Mouse (Mus musculus) c-Kit-positive CD71-positive TER-119-negative erythroid progenitor cells, embryonic 14.5 days (primary cell): ENCODE measurements around the gene Scoc.
"Not testable (repeated sequence)": the region's sequence is repeated elsewhere in the genome, so short reads cannot be mapped to it uniquely, and the experiment has no call there.

Experiments
- DNase-seq: peaks from one replicate; pipeline ENCODE4 v3.0.0-alpha.2; 2013; ENCODE audit warnings: low read depth

The Scoc gene

DNA sequence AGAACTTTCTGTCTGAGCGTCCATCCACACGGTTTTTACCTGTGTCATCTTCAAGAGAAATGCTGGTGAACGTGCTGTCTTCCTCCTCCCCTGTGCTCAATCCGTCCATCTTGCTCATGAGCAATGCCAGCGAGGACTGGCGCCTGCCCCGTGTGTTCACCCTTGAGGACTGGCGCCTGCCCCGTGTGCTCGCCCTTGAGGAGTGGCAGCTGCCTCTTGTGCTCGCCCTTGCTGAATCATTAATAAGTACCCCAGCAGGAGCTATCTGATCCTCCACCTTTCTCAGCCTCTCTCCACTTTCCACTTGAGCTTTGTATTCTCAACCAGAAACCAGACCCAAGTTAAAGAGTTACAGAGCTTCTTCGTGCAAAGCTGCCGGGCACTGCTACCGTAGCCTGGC is at the start of gene Scoc:
TSS of gene Scoc (minus strand) at position 170 of the 400 bp plus-strand sequence.
- DNase-seq: no peak

DNA sequence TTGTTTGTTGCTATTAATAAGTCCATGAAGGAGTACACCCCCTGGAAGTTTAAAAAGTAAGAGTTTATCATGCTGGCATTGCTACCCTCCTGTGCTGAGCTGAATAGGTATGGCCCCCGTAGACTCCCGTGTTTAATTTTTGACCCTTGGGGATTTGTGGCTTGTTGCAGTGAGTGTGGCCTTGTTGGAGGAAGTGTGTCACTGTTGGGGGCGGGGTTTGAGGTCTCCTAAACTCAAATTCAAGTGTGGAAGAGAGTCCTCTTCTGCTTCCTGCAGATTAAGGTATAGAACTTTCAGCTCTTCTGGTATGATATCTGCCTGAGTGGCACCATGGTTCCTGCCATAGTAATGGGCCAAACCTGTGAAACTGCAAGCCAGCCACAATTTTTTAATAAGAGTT is 1.4 kb upstream of the Scoc start:
- no peak for DNase-seq

DNA sequence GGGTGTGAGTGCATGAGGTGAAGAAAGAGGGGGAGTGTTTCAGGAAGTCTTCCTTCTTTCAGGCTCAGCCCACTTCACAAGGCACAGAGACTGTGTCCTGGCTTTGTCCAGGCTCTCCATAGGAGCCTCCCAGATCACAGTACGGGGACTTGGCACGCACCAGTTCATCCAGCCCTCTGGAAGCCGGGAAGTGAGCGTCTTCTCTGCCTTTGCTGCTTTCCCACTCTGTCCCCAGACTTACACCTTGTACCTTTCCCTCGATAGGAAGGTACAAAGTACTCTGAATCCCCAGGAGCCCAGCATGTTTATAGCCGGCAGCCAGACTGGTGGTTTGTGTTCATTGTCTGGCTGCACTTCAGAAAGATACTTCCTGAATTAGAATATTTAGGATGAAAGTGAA is 1.1 kb downstream of the Scoc start:
- no peak for DNase-seq

DNA sequence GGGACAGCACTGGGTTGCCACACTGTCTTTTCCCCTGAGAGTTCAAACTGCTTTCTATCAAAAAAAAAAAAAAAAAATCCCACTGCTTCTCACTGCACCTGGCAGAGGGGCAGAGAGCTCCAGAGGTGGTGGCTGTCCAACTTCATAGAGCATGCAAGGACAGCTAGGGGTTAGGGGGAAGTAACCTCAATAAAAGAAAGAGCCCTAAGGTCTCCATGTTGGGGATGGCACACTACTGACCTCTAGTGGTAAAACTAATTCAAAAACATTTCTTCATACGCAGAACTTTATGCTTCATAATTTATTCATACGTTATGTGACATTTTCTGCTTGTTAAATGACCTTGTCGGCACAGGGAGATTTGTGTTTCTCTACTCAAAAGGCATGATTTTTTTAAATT is 7.1 kb downstream of the Scoc start:
- DNase-seq: no peak

DNA sequence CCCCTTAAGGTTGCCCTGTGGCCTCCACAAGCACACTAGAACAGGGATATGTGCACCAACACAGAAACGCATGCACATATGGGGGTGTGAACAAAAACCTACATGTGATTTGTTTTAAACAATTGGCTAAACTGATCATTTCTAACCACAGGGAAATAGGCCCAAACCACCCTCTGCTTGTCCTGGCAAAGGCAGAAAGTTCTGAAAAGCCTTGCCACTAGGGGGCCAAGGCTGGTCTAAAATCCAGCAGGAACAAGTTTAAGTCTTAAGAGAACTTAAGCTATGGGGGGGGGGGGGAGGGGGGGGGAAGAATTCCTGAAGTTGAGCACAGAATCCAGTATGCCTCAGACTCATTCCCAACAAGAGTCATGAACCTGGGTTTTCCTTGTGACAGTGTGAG is 8.2 kb downstream of the Scoc start:
- DNase-seq: no peak

DNA sequence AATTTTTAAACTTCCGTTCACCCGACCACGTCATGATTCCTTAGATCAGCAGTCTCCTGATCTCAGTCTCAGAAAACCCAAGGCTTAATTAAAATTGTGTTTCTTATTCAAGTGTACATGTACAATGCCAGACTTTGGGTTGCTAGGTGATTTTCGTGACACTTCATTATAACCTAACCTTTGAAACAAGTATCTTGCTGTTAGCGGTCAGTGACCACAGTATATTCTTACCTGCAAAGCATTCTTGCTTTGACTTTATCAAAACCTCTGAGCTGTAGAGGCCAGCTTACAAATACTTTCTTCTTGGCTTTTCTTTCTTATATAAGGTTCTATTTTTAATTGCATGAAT is 15.2 kb downstream of the Scoc start:
- no peak for DNase-seq

DNA sequence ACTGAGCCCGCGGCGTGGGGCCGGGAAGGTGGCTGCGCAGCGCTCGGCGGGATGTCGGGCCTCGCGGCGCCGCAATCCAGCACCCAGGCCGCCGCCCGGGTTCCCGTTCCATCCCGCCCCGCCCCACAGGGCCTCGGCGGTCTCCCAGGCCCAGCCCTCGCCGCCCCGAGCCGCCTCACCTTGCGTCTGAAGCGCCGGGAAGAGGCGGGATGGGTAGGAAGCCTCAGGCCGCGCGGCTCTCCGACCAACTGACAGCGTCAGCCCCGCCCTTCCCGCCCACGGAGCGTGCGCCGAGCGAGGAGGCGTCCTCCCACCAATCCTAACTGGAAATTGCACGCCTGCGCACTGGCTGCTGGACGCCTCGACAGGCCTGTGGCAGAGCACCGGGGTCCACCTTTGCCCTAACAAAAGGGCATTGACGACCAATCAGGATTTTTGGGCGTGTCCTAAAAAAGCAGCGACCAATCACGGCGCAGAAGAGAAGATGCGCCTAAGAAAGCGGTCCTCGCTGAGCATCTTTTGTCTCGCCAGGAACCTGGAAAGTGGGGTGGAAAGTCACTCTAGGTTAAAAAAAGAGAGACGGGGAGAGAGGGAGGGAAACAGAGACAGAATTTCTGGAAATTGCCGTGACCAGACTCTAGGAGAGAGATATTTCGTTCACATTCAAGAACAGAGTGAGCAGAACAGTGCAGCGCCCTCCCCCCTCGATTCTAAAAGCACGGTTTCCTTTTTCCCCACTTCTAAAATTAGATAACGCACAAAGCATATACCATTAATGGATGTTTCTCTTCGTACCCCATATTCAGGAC is 15.7 kb downstream of the Scoc start:
- DNase-seq: peak; percentile 97

DNA sequence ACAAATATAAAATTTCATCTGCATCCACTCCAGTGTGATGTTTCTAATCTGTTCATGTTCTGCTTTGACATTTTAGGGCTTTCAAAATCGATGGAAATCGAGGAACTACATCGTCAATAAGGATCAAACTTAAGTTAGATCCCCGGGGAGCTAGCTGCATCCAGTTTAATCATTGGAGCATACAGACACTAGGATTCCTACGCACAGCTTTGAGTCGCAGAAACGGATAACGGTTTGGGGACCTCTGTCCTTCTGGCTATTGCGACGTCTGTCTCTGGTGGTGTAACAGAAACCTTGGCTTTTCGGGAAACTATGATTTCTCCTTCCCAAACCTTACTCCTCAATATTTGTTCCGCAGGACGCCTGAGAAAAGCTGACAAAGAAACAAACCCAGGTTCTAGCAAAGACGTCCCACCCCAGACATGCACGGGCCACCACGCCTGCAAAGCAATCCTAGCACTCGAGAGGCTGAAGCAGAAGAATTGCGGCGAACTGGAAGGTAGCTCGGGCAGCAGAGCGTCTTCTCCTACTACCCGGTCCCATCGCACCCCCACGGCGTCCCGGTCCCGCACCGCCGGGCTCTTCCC is 16.4 kb downstream of the Scoc start:
- no peak for DNase-seq

DNA sequence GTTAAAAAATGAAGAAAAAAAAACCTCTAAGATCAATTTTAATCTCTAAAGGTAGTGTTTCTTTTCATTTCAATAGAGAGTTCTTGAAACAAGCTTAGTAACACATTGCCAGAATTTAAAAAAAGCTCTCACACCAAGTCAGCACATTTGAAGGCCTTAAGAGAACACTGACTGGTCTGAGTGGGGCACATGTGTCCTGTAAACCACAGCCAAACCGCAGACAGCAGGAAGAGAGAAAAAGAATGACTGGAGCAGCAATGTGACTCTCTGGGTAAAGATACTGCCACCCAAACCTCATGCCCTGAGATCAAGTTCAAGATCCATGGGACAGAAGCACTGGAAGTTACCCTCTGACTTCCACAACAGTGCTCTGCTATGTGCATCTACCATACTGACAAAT is 21.1 kb downstream of the Scoc start:
- DNase-seq: no peak

DNA sequence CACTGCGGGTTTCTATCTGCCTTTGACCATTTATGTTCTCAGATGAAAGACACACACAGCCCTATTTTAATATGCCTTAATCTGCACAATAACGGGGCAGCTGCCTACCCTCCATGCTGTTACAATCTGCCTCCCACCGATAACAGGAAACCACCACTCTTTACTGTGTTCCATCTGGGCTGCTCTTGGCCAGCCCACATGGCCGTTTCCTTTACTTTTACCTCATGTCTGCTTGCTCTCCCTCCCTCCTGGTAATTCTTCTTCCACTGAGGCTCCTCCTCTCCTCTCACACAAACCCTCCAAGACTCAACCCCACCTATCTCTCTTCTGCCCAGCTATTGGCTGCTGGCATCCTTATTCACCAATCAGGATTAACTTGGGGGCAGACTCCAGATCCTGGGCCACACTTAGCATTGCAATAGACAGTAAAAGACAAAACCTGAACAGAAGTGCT is 29.1 kb downstream of the Scoc start:
- DNase-seq: peak; percentile 78

DNA sequence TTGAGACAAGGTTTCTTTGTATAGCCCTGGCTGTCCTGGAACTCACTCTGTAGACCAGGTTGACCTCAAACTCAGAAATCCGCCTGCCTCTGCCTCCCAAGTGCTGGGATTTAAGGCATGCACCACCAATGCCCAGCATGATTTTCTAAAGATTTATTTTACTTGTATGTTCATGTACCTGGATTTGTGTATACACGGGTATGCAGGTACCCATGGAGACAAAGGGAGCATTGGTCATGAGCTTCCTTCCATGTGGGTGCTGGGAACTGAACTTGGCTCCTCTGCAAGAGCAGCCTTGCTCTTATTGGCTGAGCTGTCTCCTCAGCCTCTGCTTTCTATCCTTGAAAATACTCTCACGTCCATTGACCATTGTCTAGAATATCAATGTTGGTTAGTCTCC is 29.6 kb downstream of the Scoc start:
- not testable (repeated sequence) for DNase-seq

DNA sequence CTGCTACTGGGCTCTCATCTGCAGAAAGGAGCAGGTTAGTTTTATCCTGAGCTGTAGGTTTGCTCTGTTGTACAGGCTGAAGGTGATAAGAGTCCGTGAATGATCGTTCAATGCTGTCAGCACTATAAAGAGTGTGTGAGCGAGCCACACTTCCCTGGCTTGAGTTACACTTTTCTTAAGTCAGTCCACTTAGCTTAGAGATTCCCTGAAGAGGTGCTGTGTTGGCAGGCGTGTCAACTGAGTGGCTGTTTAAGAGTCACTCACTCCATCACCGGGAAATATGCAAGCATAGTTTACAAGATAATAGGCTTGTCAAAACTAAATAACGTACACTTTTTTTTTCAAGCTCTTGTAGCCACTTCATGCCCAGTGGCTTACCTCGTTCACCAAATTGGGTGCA is 31.2 kb downstream of the Scoc start:
- no peak for DNase-seq

DNA sequence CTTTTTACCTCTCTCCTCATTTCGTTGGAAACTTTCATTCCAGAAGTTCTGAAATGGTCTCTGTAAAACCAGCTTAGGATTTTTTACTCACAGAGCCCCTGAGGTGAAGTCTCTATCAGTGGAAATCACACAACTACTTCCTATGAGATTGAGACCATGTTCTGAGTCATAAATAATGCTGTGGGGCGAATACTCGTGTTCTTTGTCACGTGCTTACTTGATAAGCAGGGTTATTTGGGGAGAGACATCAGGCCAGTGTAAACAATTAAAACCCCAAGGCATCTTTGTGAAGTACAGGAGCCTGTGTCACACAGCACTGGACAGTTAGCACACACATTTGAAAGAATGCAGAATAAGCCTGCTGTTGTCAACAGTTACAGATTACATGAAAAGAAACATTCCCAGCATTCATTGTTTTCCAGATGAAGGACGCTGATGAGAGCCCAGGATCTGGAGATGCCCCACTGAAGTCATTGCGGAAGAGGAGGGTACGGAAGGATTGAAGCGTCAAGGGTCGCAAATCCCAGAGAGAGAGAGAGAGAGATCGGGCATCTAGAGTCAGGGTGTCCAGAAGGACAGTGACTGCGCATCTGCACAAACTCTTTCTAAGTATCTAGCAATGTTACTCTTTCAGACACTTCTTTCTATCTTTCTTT is 32.0 kb downstream of the Scoc start:
- DNase-seq: no peak

DNA sequence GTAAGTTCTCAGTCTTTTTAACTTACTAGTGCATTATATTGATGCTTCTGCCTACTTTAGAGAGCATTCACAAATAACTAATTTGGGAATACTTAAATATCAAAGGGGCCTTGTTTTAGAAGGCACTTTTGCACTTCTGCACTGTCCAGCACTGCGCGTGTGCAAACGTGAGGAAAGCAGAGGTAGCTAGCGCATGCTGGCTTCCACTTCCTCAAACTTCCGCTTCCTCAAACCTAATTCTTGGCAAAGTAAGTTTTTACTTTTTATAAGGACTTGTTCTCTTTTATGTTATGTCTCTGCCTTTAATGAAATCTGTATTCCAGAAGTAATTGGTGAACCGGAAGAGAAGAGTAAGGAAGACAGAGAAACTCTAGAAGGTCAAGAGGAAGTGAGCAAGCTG is 33.0 kb downstream of the Scoc start:
- DNase-seq: no peak

DNA sequence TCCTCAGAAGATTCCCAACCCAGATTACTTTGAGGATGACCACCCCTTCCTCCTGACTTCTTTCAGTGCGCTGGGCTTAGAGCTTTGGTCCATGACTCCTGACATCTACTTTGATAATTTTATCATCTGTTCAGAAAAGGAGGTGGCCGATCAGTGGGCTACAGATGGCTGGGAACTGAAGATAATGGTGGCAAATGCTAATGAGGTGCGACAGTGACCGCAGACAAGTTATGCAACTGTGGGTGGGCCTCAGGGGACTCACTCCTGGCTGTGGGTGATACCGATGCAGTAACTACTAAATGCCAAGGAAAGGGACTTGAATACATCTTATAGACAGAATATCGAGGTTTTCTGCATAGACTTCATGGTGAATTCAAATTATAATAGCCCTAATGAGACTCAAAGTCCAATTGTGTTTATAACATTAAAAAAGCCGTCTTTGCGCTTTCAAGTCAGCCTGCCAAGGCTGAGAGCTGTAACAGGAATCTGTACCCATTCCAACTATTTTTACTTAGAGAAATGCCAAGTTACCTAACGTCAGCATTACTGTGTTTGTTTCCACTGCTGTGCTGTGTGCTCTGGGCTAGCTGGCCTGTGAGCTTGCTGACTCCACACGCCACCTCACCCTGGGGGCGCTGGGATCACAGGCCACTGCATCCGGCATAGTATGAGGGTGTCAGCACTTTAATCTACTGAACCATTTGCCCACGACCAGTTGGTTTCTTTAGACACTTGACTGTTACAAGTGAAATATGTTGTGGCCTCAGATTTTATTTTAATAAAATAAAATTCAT is 35.0 kb downstream of the Scoc start:
- peak; percentile 70 for DNase-seq

DNA sequence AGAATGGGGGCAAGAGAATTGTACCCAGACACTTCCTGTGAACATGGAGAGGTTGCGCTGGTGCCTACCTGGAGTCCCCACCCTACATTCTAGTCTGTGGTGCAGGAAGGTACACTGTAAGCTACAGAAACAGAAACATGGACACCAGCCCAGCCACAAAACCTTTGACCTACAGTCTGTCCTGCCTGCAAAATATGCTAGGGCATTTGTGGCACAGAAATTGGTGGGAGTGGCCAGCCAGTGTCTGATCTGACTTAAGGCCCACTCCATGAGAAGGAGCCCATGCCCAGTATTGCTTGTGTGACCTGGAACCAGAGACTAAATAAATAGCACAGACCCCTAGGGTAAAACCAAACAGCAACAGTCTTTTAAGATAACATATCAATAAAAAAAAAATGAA is 36.8 kb downstream of the Scoc start:
- no peak for DNase-seq

DNA sequence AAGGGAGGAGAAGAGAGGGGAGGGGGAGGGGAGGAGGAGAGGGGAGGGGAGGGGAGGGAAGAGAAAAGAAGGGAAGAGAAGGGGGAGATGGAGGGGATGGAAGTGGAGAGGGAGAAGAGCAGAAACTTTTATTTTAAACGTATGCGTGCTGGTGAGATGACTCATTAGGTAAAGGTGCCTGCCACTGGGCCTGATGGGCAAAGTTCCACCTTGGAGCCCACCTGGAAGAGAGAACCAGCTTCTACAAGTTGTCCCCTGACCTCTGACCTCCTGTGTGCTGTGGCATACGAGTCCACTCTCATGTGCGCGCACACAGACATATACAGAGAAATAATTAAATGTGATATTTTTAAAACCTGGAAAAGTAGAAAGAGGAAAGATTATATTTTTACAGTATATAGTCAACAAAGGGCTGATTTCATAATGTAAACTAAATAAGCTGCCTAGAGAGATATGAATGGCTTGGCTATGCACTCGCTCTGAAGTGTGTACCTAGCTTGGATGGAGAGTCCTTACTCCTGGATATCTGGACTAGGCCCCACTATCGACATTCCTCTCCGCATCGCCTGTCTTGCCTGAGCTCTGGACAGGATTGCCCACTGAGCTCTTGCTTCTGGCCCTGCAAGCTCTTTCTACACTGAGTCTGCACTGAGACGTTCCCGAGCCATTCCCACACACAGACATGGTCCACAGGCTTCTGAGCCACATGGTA is 39.2 kb downstream of the Scoc start:
- no peak for DNase-seq

DNA sequence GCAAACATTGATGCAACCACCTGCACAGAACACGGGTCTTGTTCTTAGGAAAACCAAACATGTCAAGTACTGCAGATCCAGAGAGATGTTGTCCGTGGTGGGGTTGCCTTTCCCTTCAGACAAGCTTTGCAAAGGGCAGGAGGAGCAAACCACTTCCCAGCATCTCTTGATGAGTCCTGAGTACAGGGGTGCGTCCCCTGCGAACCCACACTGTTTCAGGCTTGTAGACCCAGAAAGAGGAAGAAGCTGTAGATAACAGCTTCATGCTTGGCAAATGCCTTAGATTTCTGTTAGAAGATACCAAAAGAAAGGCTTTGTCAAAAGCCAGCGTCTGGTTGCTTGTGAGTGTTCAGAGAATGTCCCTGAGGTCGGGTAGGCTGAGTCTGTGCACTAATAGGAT is 40.2 kb downstream of the Scoc start:
- DNase-seq: no peak

DNA sequence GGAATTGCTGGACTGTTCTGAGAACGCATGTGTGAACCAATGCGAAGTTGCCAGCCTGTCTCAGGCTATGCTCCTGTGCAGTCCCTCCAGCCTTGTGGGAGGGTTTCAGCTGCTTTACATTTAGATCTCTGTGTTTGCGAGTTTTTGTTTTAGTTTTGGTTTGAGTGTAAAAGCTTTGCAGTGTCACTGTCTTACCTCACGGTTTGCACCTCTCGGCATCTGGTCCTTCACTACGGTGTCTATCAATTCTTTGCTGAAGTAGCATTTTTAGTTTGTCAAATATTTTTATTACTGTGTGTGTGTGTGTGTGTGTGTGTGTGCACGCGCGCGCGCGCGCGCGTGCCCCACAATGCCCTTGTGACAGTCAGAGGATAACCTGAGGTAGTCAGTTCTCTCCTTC is 41.3 kb downstream of the Scoc start:
- no peak for DNase-seq

DNA sequence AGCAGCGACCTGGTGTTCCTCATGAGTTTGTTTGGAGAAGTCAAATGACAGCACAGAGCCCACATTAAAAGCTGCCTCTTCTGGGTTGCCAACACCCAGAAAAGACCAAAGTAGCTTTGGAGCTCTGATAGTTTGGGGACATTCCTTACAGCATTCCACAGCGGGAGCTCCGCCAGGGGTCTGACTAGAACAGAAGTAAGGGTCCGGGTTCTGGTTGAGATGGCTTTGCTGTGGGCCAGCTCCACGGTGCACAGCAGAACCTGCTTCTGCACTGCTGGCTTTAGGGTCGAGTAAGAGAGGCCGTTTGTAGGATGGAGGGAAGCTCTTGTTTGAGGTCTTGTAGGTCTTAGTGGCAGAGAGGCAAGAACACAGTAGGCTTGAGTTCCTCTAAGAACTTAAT is 49.7 kb downstream of the Scoc start:
- no peak for DNase-seq

DNA sequence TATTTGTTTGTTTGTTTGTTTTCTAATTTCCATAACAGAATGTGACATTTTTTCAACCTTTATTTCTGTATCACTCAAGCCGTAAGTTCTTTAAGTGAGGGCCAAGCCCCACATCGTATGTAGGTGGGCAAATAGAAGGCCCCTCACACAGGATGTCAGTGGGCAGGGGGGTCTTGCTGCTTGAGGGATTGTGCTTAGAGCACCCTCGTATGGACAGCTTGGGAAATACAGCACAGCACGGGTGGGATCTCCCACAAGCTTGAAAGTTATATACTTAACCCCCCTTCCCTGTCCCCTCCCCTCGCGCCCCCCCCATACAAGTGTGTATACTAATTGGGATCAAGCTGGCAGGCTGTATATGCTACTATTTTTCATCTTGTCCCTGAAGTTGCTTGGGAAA is 51.4 kb downstream of the Scoc start:
- peak; percentile 59 for DNase-seq

DNA sequence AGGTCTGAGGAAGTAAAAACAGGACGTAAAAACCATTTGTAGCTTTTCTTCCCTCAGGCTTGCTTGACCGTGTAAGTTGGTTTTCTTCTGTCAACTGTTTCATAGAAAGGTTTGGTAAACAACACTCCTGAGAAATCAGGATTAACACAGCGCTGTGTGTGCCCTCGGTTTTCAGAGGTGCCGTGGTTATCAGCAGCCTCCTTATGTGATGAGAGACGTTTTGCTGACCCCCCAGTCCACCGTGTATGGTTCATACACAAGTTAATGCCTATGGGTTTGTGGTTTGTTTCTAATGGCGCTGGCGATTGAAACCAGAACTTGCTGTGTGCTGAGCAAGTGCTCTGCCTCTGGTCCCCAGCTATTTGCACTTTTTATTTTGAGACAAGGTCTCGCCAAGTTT is 52.6 kb downstream of the Scoc start:
- DNase-seq: no peak
